Mouse (Mus musculus) myocyte (in vitro differentiated cells): ENCODE data around the gene Krt12. TPM values are rescaled to one million over a fixed set of nuclear protein-coding genes. Genes with fewer than 3 reads are reported as not detected.

Source experiments
- H3K27me3 ChIP-seq: one replicate; pipeline ENCODE4 v1.6.1; 2011; ENCODE audit not compliant: control insufficient read depth, insufficient read depth, insufficient read length
- H3K36me3 ChIP-seq: one replicate; pipeline ENCODE4 v1.6.1; 2011; ENCODE audit not compliant: control insufficient read depth, insufficient read depth
- H3K4me2 ChIP-seq: one replicate; pipeline ENCODE4 v1.6.1; 2011; ENCODE audit warnings: low read depth, control low read depth
- H3K4me3 ChIP-seq: one replicate; pipeline ENCODE4 v1.5.1; 2011; ENCODE audit warnings: mild to moderate bottlenecking, control low read depth, moderate library complexity
- H3K79me2 ChIP-seq: one replicate; pipeline ENCODE4 v1.6.1; 2011; ENCODE audit not compliant: control insufficient read depth, insufficient read depth
- H3ac ChIP-seq: one replicate; pipeline ENCODE4 v1.6.1; 2011; ENCODE audit not compliant: control insufficient read depth, insufficient read length
- CEBPB ChIP-seq: IDR thresholded peaks from 2 replicates; pipeline ENCODE4 v1.6.1; 2011; ENCODE audit warnings: mild to moderate bottlenecking, moderate library complexity; ENCODE audit not compliant: poor library complexity, insufficient read depth, severe bottlenecking
- E2F4 ChIP-seq: IDR thresholded peaks from one replicate; pipeline ENCODE4 v1.6.1; 2011; ENCODE audit warnings: mild to moderate bottlenecking, control low read depth, moderate library complexity; ENCODE audit not compliant: insufficient read depth
- MAX ChIP-seq: IDR thresholded peaks from one replicate; pipeline ENCODE4 v1.6.1; 2011; ENCODE audit warnings: low read depth, mild to moderate bottlenecking, control low read depth
- MYOD1 ChIP-seq, 3 experiments: IDR thresholded peaks; one replicate each; pipeline ENCODE4 v1.6.1; 2011; ENCODE audit warnings: control low read depth in 2 of 3, low read depth in 2 of 3, mild to moderate bottlenecking in 2 of 3, moderate library complexity in 1 of 3; ENCODE audit not compliant: insufficient read length in 2 of 3, control insufficient read depth in 1 of 3
- MYOG ChIP-seq, 3 experiments: IDR thresholded peaks; one replicate each; pipeline ENCODE4 v1.6.1; 2011; ENCODE audit warnings: control low read depth in 2 of 3, low read depth in 2 of 3, mild to moderate bottlenecking in 2 of 3; ENCODE audit not compliant: insufficient read length in 2 of 3, control insufficient read depth in 1 of 3, insufficient read depth in 1 of 3
- POLR2A ChIP-seq: IDR thresholded peaks from one replicate; pipeline ENCODE4 v1.6.1; 2011; ENCODE audit warnings: low read depth, mild to moderate bottlenecking, control low read depth, moderate library complexity; ENCODE audit not compliant: insufficient read length
- POLR2AphosphoS2 ChIP-seq: IDR thresholded peaks from one replicate; pipeline ENCODE4 v1.6.1; 2011; ENCODE audit warnings: low read depth, control low read depth; ENCODE audit not compliant: insufficient read length
- REST ChIP-seq: IDR thresholded peaks from one replicate; pipeline ENCODE4 v1.6.1; 2011; ENCODE audit warnings: mild to moderate bottlenecking, control low read depth, moderate library complexity; ENCODE audit not compliant: insufficient read depth, insufficient read length
- SRF ChIP-seq: IDR thresholded peaks from one replicate; pipeline ENCODE4 v1.6.1; 2011; ENCODE audit warnings: low read depth; ENCODE audit not compliant: control insufficient read depth, insufficient read length
- TCF12 ChIP-seq: IDR thresholded peaks from one replicate; pipeline ENCODE4 v1.6.1; 2011; ENCODE audit warnings: mild to moderate bottlenecking, control low read depth; ENCODE audit not compliant: poor library complexity, insufficient read depth, severe bottlenecking
- TCF3 ChIP-seq: IDR thresholded peaks from one replicate; pipeline ENCODE4 v1.6.1; 2011; ENCODE audit warnings: low read depth, control low read depth; ENCODE audit not compliant: insufficient read length
- USF1 ChIP-seq: IDR thresholded peaks from one replicate; pipeline ENCODE4 v1.6.1; 2011; ENCODE audit warnings: low read depth, mild to moderate bottlenecking, control low read depth, moderate library complexity
- polyA plus RNA-seq: library from polyadenylated mRNA; unstranded; fragments of >200 nt; fragmentation: generic; extraction: Trizol; gene quantifications from one replicate; pipeline ENCODE4 v1.2.1, GENCODE M21; 2012; ENCODE audit warnings: missing spikeins

Krt12 gene
- polyA plus RNA-seq, 1 experiment, result not detected

DNA sequence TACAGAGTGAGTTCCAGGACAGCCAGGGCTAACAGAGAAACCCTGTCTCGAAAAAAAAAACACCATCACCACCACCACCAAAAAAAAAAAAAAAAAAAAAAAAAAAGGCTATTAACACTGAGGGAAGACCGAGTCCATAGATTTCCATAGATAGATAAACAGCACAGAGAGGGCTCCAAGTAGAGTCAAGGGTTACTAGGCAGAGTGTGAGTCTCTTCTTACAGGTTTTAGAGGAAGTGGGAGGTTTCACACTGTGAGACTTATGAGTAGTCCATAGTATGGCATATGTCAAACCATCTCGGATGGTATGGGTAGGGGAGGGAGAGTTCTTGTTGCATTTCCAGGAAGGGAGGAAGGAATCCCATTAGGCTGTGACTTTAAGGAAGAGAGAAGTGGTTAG lies 24.0 kb downstream of the Krt12 start:
- no peaks in the 10 kb centered on the region for H3K36me3 ChIP-seq
- TF ChIP-seq MAX (no peak), POLR2AphosphoS2 (no peak), MYOD1 (IDR thresholded peaks at IDR 0.05; ENCODE audit: control insufficient read depth in 1 of 3, insufficient read length in 2 of 3, low read depth in 2 of 3) (no peak), CEBPB (no peak), E2F4 (no peak), POLR2A (no peak), USF1 (no peak), MYOG (IDR thresholded peaks at IDR 0.05; ENCODE audit: control insufficient read depth in 1 of 3, insufficient read depth in 1 of 3, insufficient read length in 2 of 3, low read depth in 2 of 3) (no peak), TCF12 (no peak), REST (no peak), SRF (no peak), TCF3 (no peak)
- no peak overlapping the region for H3ac ChIP-seq
- peaks cover 55% of the 10 kb centered on the region for H3K27me3 ChIP-seq
- H3K79me2 ChIP-seq, result no peaks in the 10 kb centered on the region
- no peak overlapping the region for H3K4me2 ChIP-seq
- no peak overlapping the region for H3K4me3 ChIP-seq

DNA sequence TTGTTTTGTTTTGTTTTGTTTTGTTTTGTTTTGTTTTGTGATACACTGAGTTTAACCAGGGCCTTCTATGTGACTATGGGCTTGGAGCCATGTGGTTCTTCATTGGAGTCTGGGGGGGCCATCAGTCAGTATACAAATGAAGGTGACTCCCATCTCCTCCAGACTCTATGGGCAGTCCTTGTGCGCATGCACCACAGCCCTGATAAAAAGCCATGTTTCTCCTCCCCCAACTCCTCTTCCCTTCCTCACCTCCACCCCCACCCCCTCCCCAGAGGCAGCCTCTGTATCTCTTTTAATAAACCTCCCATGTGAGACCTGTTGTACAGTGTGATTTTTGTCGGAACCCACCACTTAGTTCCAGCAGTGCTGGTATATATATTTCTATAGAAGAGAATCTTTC lies 25.4 kb downstream of the Krt12 start:
- H3K79me2 ChIP-seq, result no peaks in the 10 kb centered on the region
- H3K4me3 ChIP-seq, result no peak overlapping the region
- TF ChIP-seq MYOD1 (IDR thresholded peaks at IDR 0.05; ENCODE audit: control insufficient read depth in 1 of 3, insufficient read length in 2 of 3, low read depth in 2 of 3) (no peak), TCF3 (no peak), USF1 (no peak)
- H3K4me2 ChIP-seq, result no peak overlapping the region
- no peaks in the 10 kb centered on the region for H3K36me3 ChIP-seq
- H3ac ChIP-seq, result no peak overlapping the region
- H3K27me3 ChIP-seq, result peaks cover 44% of the 10 kb centered on the region

DNA sequence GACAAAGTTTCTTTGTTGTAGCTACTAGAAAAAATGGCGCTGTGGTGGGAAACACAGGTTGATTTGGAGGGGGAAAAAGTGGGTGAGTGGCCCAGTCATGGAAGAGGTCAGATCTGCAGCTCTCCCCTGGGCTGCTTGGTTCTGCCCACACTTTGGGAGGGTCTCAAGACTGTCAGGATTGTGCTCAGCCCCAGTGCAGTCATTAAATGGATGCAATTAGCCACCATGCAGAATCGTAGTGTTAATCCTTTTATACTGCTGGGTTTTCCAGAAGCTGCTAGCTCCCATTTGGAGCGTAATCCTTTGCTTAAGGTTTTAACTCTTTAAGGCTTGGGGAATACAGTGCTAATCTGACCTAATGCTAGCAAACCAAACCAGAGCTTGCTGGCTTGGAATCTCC lies 26.0 kb downstream of the Krt12 start:
- H3K27me3 ChIP-seq, result peaks cover 38% of the 10 kb centered on the region
- no peak overlapping the region for H3K4me3 ChIP-seq
- no peak overlapping the region for H3ac ChIP-seq
- TF ChIP-seq CEBPB (no peak), USF1 (no peak), MYOD1 (IDR thresholded peaks at IDR 0.05; ENCODE audit: control insufficient read depth in 1 of 3, insufficient read length in 2 of 3, low read depth in 2 of 3) (no peak), TCF12 (no peak), TCF3 (no peak), SRF (no peak), MAX (no peak), MYOG (IDR thresholded peaks at IDR 0.05; ENCODE audit: control insufficient read depth in 1 of 3, insufficient read depth in 1 of 3, insufficient read length in 2 of 3, low read depth in 2 of 3) (no peak), POLR2AphosphoS2 (no peak), E2F4 (no peak), POLR2A (no peak), REST (no peak)
- H3K36me3 ChIP-seq, result no peaks in the 10 kb centered on the region
- H3K79me2 ChIP-seq, result no peaks in the 10 kb centered on the region
- no peak overlapping the region for H3K4me2 ChIP-seq

DNA sequence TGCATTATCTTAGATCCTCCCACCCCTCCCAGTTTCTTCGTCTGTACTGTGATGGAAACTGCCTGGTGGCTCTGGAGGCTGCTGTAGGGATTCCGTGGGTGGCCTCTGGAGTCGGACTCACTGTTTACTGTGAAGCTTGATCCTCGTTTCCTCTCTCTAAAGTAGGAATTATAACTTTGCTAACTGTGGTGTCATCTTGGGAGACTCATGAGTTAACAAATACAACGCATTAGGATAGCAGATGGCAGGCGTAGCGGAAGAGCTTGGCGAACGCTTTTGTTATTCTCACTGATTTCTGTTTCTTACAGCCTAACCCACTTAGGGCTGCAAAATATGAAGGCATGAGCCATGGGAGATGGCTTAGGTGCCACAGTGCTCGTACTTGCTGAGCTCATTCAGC lies 29.6 kb downstream of the Krt12 start:
- Histone ChIP-seq H3K27me3 (peaks cover 7% of the 10 kb centered on the region), H3ac (no peak overlapping the region), H3K79me2 (no peaks in the 10 kb centered on the region), H3K4me3 (no peak overlapping the region), H3K36me3 (no peaks in the 10 kb centered on the region), H3K4me2 (no peak overlapping the region)
- TF ChIP-seq REST (no peak), USF1 (no peak), MAX (no peak), CEBPB (no peak)

DNA sequence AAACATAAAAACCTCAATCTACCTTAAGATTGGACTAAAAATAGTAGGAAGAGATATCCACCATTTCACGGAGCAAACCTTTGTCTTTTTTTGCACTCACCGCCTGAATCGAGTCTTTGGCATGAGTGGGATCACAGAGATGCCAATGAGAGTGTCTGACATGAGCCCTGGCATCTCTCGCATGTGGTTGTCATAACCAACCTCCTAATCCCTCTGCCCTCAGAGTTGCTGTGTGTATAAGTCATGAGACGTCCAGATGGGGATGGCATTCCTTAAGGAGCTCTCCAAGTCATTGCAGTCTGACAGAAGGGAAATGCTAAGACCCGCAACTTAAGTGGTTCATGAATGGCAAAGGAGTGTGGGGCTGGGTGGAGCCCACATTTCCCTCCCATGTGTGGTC lies 30.7 kb downstream of the Krt12 start:
- no peaks in the 10 kb centered on the region for H3K27me3 ChIP-seq
- no peak overlapping the region for H3ac ChIP-seq
- peak overlapping the region; percentile 2 for H3K4me2 ChIP-seq
- H3K36me3 ChIP-seq, result no peaks in the 10 kb centered on the region
- no peak for TF ChIP-seq MAX
- no peak for TF ChIP-seq SRF
- no peak for TF ChIP-seq MYOD1 (IDR thresholded peaks at IDR 0.05; ENCODE audit: control insufficient read depth in 1 of 3, insufficient read length in 2 of 3, low read depth in 2 of 3)
- TF ChIP-seq MYOG (IDR thresholded peaks at IDR 0.05; ENCODE audit: control insufficient read depth in 1 of 3, insufficient read depth in 1 of 3, insufficient read length in 2 of 3, low read depth in 2 of 3), result no peak
- H3K4me3 ChIP-seq, result no peak overlapping the region
- no peaks in the 10 kb centered on the region for H3K79me2 ChIP-seq

DNA sequence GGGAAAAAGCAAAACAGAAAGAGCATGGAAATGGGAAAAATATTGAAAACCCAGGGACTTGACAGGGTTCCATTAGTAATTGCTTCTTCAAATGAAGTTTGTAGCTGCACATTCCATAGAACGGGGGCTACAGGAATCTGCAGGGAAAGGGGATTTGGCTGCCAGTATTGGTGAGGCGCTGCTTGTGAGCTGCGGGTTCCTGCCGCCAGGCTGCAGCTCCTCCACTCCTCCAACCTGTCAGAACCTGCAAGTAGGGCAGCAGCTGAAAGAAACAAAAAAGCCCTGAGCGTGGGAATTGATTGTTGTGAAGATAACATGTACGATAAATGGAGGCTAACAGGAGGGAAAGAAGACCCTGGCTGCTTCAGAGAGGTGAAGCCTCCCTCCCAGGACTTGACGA lies 31.2 kb downstream of the Krt12 start:
- Histone ChIP-seq H3K79me2 (no peaks in the 10 kb centered on the region), H3K27me3 (no peaks in the 10 kb centered on the region), H3K36me3 (no peaks in the 10 kb centered on the region), H3K4me3 (no peak overlapping the region), H3K4me2 (peak overlapping the region; percentile 2), H3ac (no peak overlapping the region)
- TF ChIP-seq TCF3, result no peak
- TF ChIP-seq CEBPB, result no peak
- no peak for TF ChIP-seq SRF
- TF ChIP-seq POLR2A, result no peak
- TF ChIP-seq USF1, result no peak
- TF ChIP-seq TCF12, result no peak
- TF ChIP-seq MYOG (IDR thresholded peaks at IDR 0.05; ENCODE audit: control insufficient read depth in 1 of 3, insufficient read depth in 1 of 3, insufficient read length in 2 of 3, low read depth in 2 of 3), result no peak
- no peak for TF ChIP-seq MYOD1 (IDR thresholded peaks at IDR 0.05; ENCODE audit: control insufficient read depth in 1 of 3, insufficient read length in 2 of 3, low read depth in 2 of 3)
- TF ChIP-seq POLR2AphosphoS2, result no peak
- no peak for TF ChIP-seq MAX
- TF ChIP-seq E2F4, result no peak
- no peak for TF ChIP-seq REST
